18 mouse cellular contexts compared by ENCODE assay signal in the genomic region with DNA sequence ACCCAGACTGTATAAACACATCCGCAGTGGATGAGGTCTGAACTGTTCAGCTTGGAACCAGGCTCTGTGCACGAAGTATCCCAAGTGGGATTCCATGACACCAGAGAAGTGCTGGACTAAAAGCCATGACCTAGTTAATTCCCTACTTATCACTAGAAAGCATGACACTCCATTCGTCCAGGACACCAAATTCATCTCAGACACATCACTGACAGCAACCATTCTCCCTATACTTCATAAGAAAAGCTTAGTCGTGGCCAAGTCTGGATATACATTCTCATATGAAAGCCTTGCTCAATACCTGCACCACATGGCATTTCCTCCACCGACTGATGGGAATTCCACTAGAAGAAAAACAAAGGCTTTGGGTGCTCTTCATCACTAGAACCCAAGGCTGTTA.
"Had no signal": no experiment of that assay in that cellular context is flagged by ENCODE, and none has a peak within 500 bp of the region (broad histone marks: within the 10 kb centered on the region; RNA-seq: fewer than 3 reads in every experiment).

No protein-coding gene starts in this region.

- ATAC-seq: liver, embryonic 12.5 days; midbrain, embryonic 16.5 days had no signal

- H3K27ac ChIP-seq: liver, embryonic 12.5 days; liver, embryonic 14.5 days; midbrain, embryonic 10.5 days; midbrain, embryonic 12.5 days; neural tube, embryonic 13.5 days; neural tube, embryonic 15.5 days had no signal

- H3K9ac ChIP-seq: liver, embryonic 12.5 days; liver, embryonic 14.5 days; midbrain, embryonic 12.5 days; neural tube, embryonic 13.5 days; neural tube, embryonic 15.5 days had no signal

- H3K27me3 ChIP-seq: neural tube, embryonic 13.5 days; neural tube, embryonic 15.5 days had no signal

- DNase-seq: lung, adult 18-20 months; midbrain, embryonic 14.5 days; retina, postnatal 1 day; right cerebral cortex, adult 18-20 months; right cerebral cortex, postnatal 25 days; right cerebral cortex, postnatal 4 days; spleen, adult 18-20 months; thymus, adult 18-20 months; thymus, postnatal 14 days; thymus, postnatal 36 days had no signal

- H3K4me2 ChIP-seq: liver, embryonic 12.5 days; midbrain, embryonic 12.5 days; neural tube, embryonic 13.5 days; neural tube, embryonic 15.5 days had no signal

- H3K9me3 ChIP-seq: liver, embryonic 12.5 days; midbrain, embryonic 10.5 days; midbrain, embryonic 12.5 days; neural tube, embryonic 13.5 days; neural tube, embryonic 15.5 days had no signal

- H3K4me3 ChIP-seq: liver, embryonic 12.5 days; midbrain, embryonic 10.5 days; midbrain, embryonic 12.5 days; myocyte; neural tube, embryonic 13.5 days; neural tube, embryonic 15.5 days had no signal

- H3K36me3 ChIP-seq: liver, embryonic 12.5 days; midbrain, embryonic 10.5 days; midbrain, embryonic 12.5 days; neural tube, embryonic 13.5 days; neural tube, embryonic 15.5 days had no signal
